Mouse (Mus musculus) forebrain, postnatal 0 days (tissue): ENCODE measurements at regions not wholly inside any gene's neighbourhood (a gene's known extent, or its start where the extent isn't known, plus 50 kb on each side); places are given as distances from the start of the nearest gene placed in this dataset.
A peak's percentile ranks its signal among the peaks of the same experiment; 100 is the strongest.

ENCODE experiments used
- ATAC-seq: fragments of 200-750 bp; cut with Nextera tagmentation; 2 replicates; pipeline ENCODE4 v1.8.0; 2017; ENCODE audit warnings: mild to moderate bottlenecking, moderate library complexity
- DNase-seq: peaks from one replicate; pipeline ENCODE4 v3.0.0-alpha.2; 2015
- H3K27ac ChIP-seq: fragments of 300-500 bp; sonication (generic); 2 replicates; pipeline ENCODE4 v1.5.1; 2014; ENCODE audit warnings: low read depth, mild to moderate bottlenecking, antibody characterized with exemption, low read length, moderate library complexity, mixed read lengths
- H3K27me3 ChIP-seq: fragments of 300-500 bp; sonication (generic); 2 replicates; pipeline ENCODE4 v1.6.1; 2014; ENCODE audit warnings: mild to moderate bottlenecking, low read length, mixed read lengths; ENCODE audit not compliant: insufficient read depth
- H3K36me3 ChIP-seq: fragments of 300-500 bp; sonication (generic); 2 replicates; pipeline ENCODE4 v1.6.1; 2014; ENCODE audit warnings: mild to moderate bottlenecking, moderate library complexity; ENCODE audit not compliant: insufficient read depth
- H3K4me1 ChIP-seq: fragments of 300-500 bp; sonication (generic); 2 replicates; pipeline ENCODE4 v1.6.1; 2014; ENCODE audit warnings: antibody characterized with exemption; ENCODE audit not compliant: insufficient read depth
- H3K4me2 ChIP-seq: fragments of 300-500 bp; sonication (generic); 2 replicates; pipeline ENCODE4 v1.6.1; 2014; ENCODE audit warnings: low read depth, mild to moderate bottlenecking, moderate library complexity
- H3K4me3 ChIP-seq: fragments of 300-500 bp; sonication (generic); 2 replicates; pipeline ENCODE4 v1.5.1; 2014; ENCODE audit warnings: low read depth, low read length, mixed read lengths
- H3K9ac ChIP-seq: fragments of 300-500 bp; sonication (generic); 2 replicates; pipeline ENCODE4 v1.6.1; 2014; ENCODE audit warnings: mild to moderate bottlenecking
- H3K9me3 ChIP-seq: fragments of 300-500 bp; sonication (generic); 2 replicates; pipeline ENCODE4 v1.6.1; 2016; ENCODE audit warnings: low read length
- CTCF ChIP-seq: sonication (generic); IDR thresholded peaks from 2 replicates; pipeline ENCODE4 v1.5.1; 2016; ENCODE audit warnings: antibody characterized with exemption, control low read depth, low read depth
- WGBS: fragments of 180-500 bp; shearing (Covaris S2); extraction: QIAGEN DNeasy Blood & Tissue Kit; methylation state at CpG from one replicate; pipeline ENCODE4 v1.1.7; 2014; 5-methylcytosine and 5-hydroxymethylcytosine counted together

DNA sequence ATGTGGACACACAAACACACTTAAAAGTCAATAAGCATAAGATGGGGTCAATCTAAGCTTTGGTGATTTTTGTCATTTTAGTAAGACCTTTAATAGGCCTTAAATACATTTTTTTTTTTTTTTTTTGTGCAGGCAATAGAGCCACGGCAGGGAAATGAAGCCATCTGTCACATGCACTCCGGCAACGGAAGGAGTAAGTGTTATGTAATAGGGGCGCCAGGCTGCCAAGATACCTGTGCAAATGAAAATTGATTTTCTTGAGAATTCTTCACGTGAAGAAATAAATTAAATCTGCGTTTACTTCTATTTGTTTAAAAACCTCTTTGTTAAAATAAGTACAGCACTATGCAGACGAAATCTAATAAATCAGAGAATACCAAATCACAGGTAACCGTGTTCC lies 54.6 kb upstream of the Card11 start:
- TF ChIP-seq CTCF: no peak
- WGBS: 71% methylated on average over 8 of the region's 8 CpGs
- Histone ChIP-seq H3K36me3 (no peaks in the 10 kb centered on the region), H3K4me3 (no peak overlapping the region), H3K27me3 (no peaks in the 10 kb centered on the region), H3K4me1 (no peaks in the 10 kb centered on the region), H3K4me2 (no peak overlapping the region), H3K9me3 (peaks cover 6% of the 10 kb centered on the region; the same call in 1 of the 2 replicates), H3K27ac (no peak overlapping the region), H3K9ac (no peak overlapping the region)
- ATAC-seq: no peak
- no peak for DNase-seq

DNA sequence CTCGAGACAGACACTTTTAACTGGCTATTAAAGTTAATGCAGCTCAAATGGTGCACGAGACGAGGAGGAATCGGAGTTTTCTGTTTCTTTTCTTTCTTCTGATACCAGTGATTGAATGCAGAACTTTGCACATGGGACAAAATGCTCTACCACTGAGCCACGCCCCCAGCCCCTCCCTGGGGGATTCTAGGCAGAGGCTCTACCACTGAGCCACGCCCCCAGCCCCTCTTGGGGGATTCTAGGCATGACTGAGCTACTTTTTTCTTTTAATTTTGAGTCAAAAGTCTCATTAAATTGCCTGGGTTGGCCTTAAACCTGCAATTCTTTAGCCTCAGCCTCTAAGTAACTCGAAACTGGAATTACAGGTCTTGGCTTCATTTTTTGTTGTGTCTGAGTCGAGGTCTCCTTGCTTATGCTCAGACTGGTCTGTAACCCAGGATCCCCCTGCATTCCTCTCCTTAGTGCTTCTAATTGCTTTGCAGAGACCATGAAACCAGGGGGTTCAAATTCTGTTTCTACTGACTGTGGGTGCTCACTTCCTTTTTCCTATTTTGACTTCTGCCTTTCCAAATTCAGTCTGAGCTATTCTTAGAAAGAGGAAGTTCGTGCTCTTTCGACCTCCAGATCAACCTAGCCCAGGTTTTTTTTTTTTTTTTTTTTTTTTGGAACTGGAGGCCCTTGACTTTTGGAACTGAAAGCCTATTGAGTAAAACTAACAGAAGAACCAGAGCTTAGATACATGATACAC lies 55.4 kb upstream of the Card11 start:
- Histone ChIP-seq H3K4me3 (no peak overlapping the region), H3K27ac (no peak overlapping the region), H3K9me3 (peaks cover 6% of the 10 kb centered on the region; the same call in 1 of the 2 replicates), H3K27me3 (no peaks in the 10 kb centered on the region), H3K4me2 (no peak overlapping the region), H3K36me3 (no peaks in the 10 kb centered on the region), H3K9ac (no peak overlapping the region), H3K4me1 (no peaks in the 10 kb centered on the region)
- 80% methylated on average over 10 of the region's 10 CpGs for WGBS
- ATAC-seq (no peak), DNase-seq (no peak)
- TF ChIP-seq CTCF: no peak

DNA sequence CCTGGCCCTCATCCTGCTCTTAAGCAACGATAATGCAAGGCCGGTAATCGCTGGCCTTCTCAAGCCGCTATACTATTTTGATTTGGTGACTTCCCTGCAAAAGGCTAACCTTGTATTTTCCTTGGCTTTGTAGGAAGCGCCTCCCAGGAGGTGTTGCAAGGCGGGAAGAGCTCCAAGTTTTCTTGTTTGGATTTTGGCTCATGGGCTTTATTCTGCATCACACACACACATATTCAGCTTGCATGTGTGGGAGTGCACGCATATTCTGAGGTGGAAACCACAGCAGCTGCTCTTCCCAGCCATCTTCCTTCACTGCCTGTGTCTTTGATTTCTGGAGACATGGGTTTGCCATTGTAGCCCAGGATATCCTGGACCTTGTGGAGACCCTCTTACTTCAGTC lies 57.8 kb upstream of the Card11 start:
- H3K4me1 ChIP-seq: no peaks in the 10 kb centered on the region
- no peak overlapping the region for H3K27ac ChIP-seq
- ATAC-seq (no peak), DNase-seq (no peak)
- no peaks in the 10 kb centered on the region for H3K36me3 ChIP-seq
- no peak overlapping the region for H3K4me2 ChIP-seq
- WGBS: 81% methylated on average over 7 of the region's 7 CpGs
- TF ChIP-seq CTCF: no peak
- no peak overlapping the region for H3K4me3 ChIP-seq
- H3K27me3 ChIP-seq: no peaks in the 10 kb centered on the region
- H3K9ac ChIP-seq: no peak overlapping the region
- no peaks in the 10 kb centered on the region for H3K9me3 ChIP-seq

DNA sequence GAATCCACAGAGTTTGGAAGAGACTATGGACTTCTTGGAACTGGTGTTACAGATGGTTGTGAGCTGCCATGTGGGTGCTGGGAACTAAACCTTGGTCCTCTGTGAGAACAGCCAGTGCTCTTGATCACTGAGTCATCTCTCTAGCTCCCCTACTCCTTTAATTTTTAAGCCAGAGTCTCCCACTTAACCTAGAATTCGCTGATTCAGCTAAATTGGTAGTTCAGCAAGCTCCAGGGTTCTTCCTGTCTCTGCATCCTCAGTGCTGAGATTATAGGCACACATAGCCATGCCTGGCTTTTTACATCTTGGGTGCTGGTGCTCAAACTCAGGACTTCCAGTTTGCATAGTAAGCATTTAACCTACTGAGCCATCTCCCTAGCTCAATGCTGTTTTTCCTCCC lies 58.5 kb upstream of the Card11 start:
- Histone ChIP-seq H3K36me3 (no peaks in the 10 kb centered on the region), H3K9me3 (no peaks in the 10 kb centered on the region), H3K27ac (no peak overlapping the region), H3K27me3 (no peaks in the 10 kb centered on the region), H3K4me3 (no peak overlapping the region), H3K4me1 (no peaks in the 10 kb centered on the region), H3K9ac (no peak overlapping the region), H3K4me2 (no peak overlapping the region)
- no peak for ATAC-seq
- WGBS: 50% methylated on average over 1 of the region's 1 CpGs
- DNase-seq: no peak
- no peak for TF ChIP-seq CTCF

DNA sequence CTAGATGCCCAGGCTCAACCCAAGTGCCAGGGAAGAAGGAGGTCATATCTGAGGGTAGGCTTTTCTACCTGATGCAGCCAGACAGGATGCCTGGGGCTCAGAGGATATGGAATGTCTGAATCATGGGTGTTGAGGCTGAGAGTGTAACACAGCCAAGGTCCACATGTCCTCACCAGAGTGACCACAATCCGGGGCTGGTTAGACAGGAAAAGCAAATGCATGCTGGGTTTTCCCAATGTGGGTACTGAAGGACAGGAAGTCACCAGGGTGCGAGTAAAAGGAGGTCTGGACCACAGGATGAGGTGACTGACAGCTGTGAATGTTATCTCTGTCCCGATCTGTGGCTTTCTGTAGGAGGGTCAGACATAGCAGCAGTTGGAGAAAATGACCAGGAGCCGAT lies 61.8 kb upstream of the Card11 start:
- Histone ChIP-seq H3K27ac (no peak overlapping the region), H3K9me3 (no peaks in the 10 kb centered on the region), H3K27me3 (no peaks in the 10 kb centered on the region), H3K4me3 (no peak overlapping the region), H3K4me2 (no peak overlapping the region), H3K36me3 (no peaks in the 10 kb centered on the region), H3K4me1 (no peaks in the 10 kb centered on the region), H3K9ac (no peak overlapping the region)
- ATAC-seq: no peak
- TF ChIP-seq CTCF: no peak
- no peak for DNase-seq
- 82% methylated on average over 4 of the region's 4 CpGs for WGBS

DNA sequence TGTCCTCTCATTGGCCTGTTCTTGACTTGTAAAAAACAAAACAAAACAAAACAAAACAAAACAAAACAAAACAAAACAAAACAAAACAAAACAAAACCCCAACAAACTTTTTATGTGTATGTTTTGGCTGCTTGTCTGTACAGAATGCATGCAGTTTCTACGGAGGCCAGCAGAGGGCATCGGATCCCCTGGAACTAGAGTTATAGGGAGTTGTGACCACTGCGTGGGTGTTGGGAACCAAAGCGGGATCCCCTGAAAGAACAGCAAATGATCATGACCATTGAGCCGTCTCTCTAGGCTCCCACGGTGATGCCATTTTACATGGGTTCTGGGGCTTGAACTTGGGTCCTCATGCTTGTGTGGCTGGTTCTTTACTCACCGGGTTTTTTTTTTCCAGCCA lies 67.2 kb upstream of the Card11 start:
- WGBS: 85% methylated on average over 7 of the region's 7 CpGs

DNA sequence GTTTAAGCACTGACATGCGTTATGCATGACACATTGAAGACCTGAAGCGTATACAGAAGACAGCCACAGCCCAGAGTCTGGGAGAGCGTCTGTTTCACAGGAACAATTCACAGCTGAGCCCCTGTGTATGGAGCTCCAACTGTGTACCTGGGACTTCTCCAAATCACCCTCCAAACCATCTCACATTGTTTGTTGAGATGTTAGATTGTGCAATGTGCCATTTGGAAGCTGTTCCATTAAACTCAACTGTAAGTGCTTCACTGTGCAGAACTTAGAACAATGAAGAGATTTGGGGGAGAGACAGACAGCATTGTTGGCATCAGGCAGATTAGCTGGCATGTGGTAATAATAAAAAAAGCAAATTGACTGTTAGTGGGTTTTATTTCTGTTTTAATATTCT lies 74.1 kb upstream of the Card11 start:
- H3K27ac ChIP-seq: no peak overlapping the region
- 43% methylated on average over 3 of the region's 3 CpGs for WGBS
- no peaks in the 10 kb centered on the region for H3K36me3 ChIP-seq
- ATAC-seq (no peak), DNase-seq (no peak)
- no peaks in the 10 kb centered on the region for H3K9me3 ChIP-seq
- no peak overlapping the region for H3K4me3 ChIP-seq
- H3K4me2 ChIP-seq: no peak overlapping the region
- H3K4me1 ChIP-seq: no peaks in the 10 kb centered on the region
- H3K9ac ChIP-seq: no peak overlapping the region
- TF ChIP-seq CTCF: no peak
- H3K27me3 ChIP-seq: no peaks in the 10 kb centered on the region

More for the DNA sequence above, 67.2 kb upstream of the Card11 start:
- Histone ChIP-seq H3K9me3 (no peaks in the 10 kb centered on the region), H3K27ac (no peak overlapping the region), H3K27me3 (no peaks in the 10 kb centered on the region), H3K36me3 (no peaks in the 10 kb centered on the region), H3K9ac (no peak overlapping the region), H3K4me3 (no peak overlapping the region), H3K4me1 (no peaks in the 10 kb centered on the region), H3K4me2 (no peak overlapping the region)
- ATAC-seq: no peak
- 0 out of 2 replicates have a peak, but pooled peaks have one; percentile 14 for TF ChIP-seq CTCF
- DNase-seq: no peak
